Mouse (Mus musculus): Measurements from ENCODE around the gene H2-Ob.

DNA sequence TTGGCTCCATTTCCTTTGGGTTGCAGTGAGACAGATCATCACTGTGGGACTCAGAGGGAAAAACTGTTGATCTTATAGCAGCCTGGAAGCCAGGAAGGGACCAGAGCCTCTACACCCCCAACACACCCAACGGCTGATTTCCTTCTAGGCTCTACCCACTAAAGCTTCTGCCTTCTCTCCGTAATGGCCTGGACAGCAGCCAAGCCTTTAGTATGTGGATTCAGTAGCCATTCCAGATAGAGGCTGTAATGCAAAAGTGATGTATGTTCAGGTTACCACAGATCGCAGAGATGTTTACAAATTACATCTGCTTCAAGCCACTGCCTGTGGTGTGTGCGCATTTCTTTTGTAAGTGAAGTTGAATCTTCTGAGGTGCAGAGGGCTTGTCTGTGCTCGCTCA, 21.8 kb downstream of the H2-Ob start:
- TF ChIP-seq CTCF (IDR thresholded peaks at IDR 0.05; ENCODE audit: extremely low read depth, insufficient read depth, low read length) (no peak), POLR2A (IDR thresholded peaks at IDR 0.05; ENCODE audit: extremely low read depth, insufficient read depth, low read length) (no peak)

Measured in cortical plate, adult 2 months (tissue).